Mouse (Mus musculus): ENCODE data around the gene Ttc24.

Ttc24 gene

DNA sequence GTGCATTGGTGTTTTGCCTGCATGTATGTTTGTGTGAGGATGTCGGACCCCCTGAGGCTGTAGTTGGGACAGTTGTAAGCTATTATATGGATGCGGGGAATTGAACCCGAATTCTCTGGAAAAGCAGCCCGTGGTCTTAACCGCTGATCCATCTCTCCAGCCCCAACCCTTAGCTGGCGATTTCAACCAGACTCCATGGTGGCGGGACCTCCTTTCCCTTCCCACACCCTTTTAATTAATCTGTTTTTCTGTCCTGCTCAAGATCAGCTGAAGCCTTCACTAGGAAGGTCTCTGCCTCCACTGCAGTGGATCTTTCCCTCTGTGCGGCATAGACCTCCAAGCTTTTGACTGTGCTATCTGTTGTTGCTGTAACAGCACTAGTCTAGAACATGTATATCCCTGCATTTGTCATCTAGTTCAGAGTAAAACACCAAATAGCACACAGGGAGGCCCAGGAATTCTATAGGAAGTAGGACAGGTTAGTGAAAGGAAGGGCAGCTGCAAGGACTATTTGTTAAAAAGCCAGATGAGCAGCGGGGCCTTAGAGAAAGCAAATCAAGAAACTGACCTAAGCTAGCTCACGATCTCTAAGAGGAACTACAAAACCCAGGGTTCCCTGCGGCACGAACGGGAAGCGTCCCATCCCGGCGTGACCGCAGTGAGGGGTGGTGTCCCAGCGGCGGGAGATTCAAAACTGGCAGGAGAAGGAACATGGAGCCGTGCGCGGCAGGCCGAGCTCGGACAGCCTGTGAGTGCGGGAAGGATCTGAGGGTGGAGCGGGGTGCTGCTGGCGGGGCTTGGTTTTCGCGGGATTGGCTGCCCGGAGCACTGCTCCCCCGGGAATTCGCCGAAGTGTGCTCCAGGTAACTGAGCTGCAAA is 3.5 kb upstream of the Ttc24 start, which contains the start of gene Iqgap3:
Iqgap3 (plus strand) TSS at position 627 of the 879 bp plus-strand sequence.
- CTCF ChIA-PET, result interaction anchor here (0.6 to 0.7 kb wide), 2 partner anchors 327 to 1940 kb away, joined by 3 to 5 read pairs; no protein-coding TSS in a partner anchor

DNA sequence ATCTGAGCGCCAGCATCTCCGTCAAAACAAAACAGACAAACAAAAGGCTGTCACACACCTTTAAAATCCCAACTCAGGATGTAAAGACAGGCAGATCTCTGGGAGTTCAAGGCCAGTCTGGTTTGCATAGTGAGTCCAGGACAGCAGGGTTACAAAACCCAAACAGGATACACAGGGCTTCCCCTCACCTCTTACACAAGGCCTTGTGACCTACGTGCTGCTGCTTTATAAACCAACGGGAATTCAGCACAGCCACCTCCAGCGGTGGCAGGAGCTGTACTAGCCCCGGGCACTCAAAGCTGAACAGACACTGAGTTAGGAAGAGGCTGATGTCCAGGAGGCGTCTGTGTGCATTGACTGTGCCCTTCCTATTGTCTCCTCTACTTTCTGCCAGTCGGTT is 663 bp downstream of the Ttc24 start:
- CTCF ChIA-PET, result no interaction called here

DNA sequence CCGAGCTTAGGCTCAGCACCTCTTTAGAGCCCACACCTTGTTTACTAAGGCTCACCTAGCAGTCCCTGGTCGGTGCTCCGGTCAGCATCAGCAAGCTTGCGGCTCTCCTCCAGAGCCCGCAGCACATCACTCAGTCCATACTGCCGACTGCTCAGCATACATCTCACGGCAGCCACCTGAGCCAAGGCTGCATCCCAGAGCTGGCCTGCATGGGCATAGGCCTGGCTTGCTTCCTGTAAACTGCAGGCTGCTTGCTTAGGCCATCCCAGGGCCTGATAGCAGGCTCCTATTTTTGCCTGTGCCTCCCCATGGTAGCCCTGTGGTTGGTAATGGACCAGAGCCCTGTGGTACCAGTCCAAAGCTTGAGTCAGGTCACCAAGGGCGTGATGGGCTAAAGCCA is 3.3 kb downstream of the Ttc24 start:
- CTCF ChIA-PET, result interaction anchor here (0.6 kb wide), 1 partner anchor 136 kb away, joined by 3 read pairs; no protein-coding TSS in a partner anchor

DNA sequence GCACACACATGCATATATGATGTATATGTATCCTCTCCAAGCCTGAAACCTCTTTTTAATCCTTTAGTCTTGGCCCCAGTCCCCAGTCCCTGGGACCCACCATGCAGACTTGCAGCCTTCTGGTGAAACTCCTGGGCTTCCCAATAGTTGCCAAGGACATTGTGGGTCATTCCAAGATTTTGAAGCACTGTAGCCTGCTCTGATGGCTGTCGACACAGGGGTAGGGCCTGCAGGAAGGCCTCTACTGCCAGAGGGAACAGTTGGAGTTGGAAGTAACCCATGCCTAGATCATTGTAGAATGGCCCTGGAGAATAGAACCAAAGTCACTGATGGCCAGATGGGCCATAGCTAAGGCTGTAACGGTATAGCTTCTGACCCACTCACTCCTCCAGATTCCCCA is 3.8 kb downstream of the Ttc24 start:
- CTCF ChIA-PET, result interaction anchor here (0.6 kb wide), 1 partner anchor 136 kb away, joined by 3 read pairs; no protein-coding TSS in a partner anchor

DNA sequence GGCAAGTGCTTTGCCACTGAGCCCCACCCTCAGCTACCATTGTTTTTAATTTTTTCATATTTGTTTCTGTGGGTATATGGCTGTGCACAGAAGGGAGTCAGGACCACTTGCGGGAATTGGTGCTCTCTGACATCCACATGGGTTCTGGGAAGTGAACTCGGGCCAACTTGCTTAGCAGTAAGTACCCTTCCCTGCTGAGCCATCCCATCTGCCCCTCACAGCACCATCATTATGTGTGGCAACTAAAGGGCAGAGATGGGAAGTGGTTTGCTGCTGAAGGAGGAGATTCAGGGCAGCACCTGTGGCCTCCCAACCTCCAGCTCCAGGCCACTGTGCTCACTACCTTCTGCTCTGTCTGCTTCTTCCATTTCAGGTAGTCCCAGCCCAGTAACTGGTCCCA is 4.5 kb downstream of the Ttc24 start:
- CTCF ChIA-PET, result no interaction called here

DNA sequence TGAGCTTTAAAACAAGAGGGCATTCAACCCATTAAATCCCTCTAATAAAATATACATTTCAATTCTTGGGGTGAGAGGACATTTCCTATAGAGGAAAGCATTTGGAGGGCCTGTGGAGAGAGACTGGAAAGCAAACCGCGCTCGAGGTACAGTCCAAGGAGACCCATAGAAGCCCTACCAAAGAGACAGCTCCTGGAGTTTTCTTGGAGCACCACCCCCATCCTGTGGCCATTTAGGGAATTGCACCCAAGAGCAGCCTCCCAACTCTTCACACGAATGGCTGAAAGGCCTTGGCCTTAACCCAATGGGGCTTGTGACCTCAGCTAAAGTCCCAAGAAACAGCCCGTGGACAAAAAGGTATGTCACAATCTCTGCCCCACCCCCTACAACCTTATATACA is 6.3 kb downstream of the Ttc24 start:
- CTCF ChIA-PET, result interaction anchor here (0.6 kb wide), 1 partner anchor 407 kb away, joined by 8 read pairs; no protein-coding TSS in a partner anchor

DNA sequence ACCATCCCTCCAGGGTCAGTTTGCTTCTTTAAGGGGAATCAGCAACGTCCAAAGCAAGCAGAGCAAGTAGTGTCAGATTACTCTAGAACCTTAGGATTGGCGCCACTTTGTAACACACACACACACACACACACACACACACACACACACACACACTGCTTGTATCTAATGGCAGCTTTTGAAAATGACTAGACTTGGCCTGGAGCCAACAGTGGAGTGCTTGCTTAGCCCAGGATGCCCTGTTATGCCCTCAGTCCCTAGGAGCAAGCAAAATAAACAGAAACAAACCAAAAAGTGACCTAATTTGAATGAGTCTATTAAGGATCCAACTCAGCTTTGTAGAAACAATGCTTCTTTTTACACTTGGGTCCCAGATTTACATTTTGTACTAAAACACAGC is 9.7 kb downstream of the Ttc24 start:
- CTCF ChIA-PET, result no interaction called here

DNA sequence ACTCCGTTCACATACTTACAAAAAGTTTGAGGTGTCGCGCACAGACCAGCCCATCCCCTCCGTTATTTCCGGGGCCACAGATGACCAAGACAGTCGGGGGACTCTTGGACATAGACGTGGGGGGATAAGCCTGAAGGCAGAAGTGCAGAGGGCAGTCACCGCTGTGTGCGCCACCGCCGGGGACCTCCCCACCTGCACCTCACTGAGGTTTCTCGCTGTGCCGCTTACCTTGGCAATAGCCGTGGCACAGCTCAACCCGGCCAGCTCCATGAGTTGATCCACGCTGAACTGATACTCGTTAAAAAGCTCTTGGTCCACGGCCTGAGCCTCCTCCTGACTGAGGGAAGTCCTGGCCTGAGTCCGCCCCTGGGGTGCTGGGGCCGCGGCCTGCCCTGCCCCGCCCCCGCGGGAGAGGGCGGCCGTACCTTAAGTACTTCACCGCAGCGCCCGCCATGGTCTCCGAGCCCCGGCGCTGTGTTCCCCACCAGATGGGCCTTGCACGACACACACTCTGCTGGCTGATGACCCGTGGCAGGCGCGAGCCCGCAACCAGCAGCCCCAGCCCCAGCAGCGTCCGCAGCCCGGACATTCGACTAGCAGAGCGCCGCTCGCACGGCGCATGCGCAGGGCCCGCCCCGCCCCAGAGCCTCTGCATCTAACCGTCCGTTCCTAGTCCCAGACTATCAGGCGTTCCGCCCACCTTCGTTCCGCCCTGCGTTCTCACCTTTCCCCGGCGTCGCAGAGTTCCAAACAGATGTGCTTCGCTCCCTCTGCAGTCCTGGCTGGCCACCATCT is 20.0 kb downstream of the Ttc24 start, which contains the start of gene Naxe:
Naxe (minus strand) TSS at position 594 of the 795 bp plus-strand sequence.
- CTCF ChIA-PET, result no interaction called here

DNA sequence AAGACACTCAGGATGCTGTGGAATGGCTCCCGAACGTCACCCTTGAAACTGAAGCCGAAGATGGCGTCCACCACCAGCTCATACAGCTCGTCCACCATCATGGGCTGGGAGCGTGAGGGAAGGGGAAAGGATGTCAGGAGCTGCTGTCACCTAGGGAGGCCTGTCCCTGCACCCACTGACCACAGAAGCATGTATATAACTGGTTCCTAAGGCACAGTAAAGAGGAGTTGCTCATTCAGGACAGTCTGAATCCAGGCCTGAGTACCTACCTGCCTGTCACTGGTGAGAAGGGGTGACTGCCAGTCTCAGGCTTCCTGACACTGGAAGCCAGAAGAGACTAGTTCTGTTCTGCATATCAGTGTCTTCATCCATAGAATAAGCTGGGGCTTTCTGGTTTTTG is 21.1 kb downstream of the Ttc24 start:
- CTCF ChIA-PET, result no interaction called here

DNA sequence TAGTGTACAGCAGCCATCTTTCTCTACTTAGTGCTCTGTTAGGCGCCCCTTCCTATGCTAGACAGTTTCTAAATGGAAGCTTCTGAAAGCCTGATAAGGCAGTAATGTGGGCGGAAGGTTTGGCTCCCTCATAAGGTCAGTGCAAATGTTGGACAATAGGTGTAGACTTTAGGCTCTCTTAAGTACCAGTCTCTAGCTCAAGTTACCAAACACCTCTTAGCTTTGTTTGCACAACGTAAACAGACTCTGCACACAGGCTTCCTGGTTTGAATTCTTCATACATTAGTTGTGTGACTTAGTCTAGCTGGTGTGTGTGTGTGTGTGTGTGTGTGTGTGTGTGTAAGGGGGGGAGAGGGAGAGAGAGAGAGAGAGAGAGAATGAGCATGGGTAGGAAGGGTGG is 28.6 kb downstream of the Ttc24 start:
- CTCF ChIA-PET, result interaction anchor here (0.6 kb wide), 1 partner anchor 81 kb away, joined by 6 read pairs; no protein-coding TSS in a partner anchor

DNA sequence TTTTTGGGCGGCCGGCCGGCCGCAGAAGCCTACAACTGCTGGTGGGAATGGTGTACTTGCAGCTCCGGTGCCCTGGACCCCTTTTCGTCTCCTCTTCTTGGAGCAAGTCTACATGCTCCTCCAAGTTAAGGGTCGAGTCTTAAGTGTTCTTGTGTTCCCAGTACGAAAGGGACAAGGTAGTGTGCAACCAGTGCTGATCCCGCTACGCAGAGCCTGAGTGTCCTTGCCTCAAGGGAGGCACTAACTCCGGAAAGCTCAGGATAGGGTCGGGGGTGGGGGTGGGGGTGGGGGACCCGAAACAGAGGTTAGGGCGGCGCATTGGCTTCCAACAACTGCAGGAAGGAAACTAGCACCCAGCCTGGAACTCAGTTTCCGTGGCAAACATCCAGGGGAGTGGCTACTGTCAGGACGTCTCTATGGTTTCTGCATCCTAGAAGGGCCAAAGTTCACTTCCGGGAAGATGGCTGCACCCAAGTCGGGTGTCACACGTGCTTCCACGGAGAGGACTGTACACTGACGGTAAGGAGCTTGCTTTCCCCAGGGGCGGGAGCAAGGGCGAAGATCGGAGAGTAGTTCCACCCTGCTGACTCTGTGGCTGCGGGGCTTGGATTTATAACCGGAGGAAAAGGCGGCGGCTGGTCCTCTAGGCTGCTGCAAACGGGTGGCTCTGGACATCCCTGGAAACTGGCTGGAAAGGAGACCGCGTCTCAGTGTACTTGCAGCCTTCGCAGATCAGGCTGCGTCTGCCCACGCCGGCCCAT is 35.3 kb downstream of the Ttc24 start, which contains the start of gene Gpatch4:
Gpatch4 (plus strand) TSS at position 448 of the 761 bp plus-strand sequence.
- CTCF ChIA-PET, result no interaction called here

DNA sequence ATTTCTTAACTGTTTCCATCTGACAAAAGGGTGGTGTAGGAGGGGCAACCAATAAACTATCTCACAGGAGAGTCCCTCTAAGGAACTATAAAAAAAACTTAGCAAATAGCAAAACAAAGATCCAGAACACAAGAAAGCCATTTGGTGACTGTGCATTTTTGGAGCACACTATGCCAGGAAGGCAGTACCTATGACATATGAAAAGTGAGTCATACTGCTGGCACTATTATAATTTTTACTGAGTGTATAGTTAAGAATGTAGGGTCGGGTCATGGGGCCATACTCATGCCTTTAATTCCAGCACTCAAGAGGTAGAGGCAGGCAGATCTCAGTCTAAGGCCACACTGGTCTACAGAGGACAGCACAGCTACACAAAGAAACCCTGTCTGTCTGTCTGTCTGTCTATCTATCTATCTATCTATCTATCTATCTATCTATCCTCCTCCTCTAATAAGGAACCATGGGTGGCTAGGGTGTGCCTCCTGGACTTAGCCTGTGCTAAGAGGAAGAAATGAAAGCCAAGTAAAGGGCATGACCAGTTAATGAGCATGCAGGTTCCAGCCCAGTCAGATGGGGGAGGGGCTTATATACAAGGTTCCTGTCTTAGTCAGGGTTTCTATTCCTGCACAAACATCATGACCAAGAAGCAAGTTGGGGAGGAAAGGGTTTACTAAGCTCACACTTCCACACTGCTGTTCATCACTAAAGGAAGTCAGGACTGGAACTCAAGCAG is 42.4 kb downstream of the Ttc24 start:
- CTCF ChIA-PET, result no interaction called here

DNA sequence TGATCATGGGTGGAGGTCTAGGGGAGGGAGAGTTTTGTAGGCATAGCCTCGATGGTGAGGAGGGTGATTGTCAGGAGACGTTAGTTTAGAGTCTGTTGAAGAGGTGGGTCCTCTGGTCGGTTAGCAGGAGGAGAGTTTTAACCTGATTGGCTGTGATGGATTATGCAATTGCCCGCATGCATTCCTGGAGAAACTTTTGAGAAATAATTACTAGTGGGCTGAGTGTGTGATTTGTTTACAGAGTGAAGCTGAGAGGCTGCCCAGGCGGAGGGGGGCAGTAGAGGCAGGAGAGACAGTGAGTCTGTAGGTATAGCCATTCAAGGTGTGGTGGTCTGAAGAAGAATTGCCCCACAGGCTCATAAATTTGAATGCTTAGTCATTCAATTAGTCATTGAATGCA is 44.6 kb downstream of the Ttc24 start:
- CTCF ChIA-PET, result no interaction called here

DNA sequence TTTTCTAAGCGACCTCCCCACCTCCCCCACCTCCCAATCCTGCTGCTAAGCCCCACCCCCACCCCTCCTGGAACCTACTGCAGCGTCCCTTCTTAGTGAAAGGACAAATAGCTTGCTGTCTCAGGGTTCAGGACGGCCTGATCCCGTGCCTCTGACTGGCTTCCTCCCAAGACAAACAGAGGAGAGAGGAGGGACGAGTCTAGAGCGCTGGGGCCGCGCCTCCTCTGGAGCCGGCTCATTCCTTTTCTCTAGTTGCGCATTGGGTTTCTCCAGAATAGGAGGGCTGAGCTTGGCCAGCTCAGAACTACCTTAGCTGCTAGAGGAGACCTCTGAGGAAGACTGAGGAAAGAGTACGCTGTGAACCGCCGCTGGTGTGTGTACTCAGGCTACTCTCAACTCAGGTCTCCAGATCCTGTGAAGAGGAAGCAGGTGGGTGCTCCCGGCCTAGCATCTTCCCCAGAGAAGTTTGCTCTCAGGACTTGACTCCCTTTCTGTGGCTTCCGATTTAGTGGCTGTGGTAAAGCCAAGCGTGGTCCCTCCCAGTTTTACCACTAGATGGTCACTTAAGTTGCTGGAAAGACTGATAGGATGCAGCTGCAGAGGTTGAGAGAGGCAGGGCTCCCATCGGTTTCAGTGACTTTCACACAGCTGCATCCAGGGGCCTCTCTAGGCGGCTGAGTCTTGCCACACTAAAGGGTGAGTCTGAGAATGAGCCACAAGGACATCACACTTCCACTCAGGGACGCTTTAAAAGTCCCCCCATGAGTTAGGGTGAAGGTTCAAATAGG is 47.3 kb downstream of the Ttc24 start:
- CTCF ChIA-PET, result no interaction called here

DNA sequence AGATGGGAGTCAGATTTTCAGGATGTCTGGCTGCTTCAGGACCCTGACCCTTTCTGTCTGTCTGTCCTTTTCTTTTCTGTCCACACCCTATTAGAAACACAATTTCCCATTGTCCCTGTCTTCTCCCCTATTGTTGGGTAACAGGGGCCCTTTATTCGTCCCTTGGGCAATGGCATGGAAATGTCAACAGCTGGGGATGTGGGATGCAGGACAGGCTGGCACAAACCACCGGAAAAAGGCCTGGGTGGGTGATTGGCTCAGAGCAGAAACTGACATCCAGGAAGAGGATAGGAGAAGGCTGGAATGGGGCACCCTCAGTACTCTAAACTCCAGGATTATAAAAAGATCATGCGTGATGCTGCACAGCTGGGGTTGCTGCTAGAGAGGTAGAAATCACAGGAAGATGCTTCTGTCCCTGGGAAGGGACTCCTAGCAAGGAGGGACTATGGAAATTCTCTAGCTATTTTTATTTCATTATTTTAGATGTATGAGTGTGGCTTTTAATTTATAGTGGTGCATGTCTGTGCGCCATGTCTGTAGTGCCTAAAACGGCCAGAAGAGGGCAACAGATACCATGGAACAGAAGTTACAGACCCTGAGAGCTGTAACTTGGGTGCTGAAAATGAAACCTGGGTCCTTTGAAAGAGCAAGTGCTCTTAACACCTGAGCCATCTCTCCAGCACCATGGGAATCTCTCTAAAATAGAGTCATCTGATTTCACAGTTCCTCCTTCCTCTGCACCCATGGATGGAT is 50.5 kb downstream of the Ttc24 start, which contains the start of gene Hapln2:
Hapln2 (minus strand) TSS at position 150 of the 753 bp plus-strand sequence.
- CTCF ChIA-PET, result no interaction called here

DNA sequence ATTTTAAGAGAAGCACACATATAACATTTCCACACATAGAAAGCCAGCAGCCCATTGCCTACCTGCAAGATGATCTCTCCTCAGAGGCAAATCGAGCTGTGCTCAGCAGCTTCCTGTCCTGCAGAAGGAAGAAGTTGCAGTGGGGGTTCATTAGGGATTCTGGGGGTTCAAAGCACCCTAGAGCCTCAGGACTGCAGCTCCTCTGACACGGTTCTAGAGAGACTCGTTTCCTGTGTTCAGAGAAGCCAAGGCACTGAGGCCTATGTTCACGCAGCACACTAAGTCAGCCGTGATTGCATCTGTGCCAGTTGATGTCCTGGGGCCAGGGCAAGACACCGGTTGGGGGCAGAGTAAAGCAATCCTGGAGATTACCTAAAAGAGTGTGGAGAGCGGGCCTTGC is 51.3 kb downstream of the Ttc24 start:
- CTCF ChIA-PET, result no interaction called here

DNA sequence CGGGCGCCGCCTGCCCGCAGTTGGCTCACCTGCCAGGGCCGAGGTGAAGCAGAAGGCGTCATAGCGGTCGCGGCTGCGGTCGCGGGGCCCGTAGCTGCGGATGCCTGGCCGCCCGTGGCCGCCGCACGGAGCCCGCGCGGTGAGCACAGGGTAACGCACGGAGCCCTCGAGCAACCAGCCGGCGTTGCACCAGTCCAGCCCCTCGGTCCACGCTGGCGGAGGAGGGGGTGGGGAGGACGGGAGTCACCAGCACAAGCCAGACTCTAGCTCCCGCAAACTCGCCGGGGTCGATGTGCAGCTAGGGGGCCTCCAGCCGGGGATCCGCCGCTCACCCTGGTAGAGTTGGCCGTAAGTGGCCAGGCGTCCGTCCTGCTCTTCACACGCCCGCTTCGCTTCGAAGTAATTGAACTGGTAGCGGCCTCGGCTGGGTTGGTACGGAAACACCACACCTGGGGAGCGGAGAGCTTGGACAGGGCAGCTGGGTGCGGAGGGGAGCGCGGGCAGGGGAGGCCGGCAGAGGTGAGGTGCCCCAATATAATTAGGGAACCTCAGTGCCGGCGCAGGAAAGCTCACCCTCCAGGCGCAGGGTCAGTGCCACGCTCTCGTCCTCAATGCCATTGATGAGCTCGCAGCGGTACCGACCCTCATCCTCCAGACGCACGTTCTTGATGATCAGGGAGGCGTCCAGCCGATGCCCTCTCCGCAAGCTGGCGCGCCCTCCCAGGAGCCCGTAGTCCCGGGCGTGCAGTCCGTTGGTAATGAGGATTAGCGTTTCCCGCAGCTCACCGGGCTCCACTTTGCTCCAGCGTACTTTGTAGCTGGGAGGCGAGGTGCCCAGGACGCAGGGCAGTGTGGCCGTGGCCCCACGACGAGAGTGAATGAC is 54.7 kb downstream of the Ttc24 start:
- CTCF ChIA-PET, result interaction anchor here (0.6 kb wide), 2 partner anchors 12 to 112 kb away, joined by 4 to 6 read pairs; no protein-coding TSS in a partner anchor
